Mouse (Mus musculus): Measurements from ENCODE around the gene Snx17.

Snx17 gene

DNA sequence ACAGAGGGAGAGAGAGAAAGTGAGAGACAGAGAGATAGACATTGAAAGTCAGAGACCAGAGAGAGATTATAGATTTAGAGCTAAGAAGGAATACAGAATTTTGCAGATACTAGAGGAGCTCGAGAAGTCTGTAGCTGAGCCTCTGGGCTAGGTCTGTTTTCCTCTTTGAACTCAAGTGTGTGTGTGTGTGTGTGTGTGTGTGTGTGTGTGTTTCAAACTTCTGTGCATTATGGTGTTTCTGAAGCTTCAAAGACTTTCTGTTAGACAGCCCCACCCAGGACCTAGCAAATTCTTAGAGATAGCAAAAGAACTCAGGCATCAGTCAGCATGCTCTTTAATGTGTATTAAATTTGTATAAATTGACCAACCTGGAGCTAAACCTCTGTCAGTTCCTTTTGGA is 33.6 kb downstream of the Snx17 start:
- DNase-seq (ENCODE audit: low spot score in 2 of 2), result no peak

- DNase-seq (ENCODE audit: low spot score in 2 of 2), result peak; percentile 93 to 95
These were observed 47.9 kb downstream of the Snx17 start, which contains the start of the genes Nrbp1 and Gm9970 for GRCm38 (mm10) chr5:31240637-31241521. Nrbp1 (plus strand) TSS chr5:31240864. Gm9970 (minus strand) TSS chr5:31241232.

- no peak for DNase-seq (ENCODE audit: low spot score in 2 of 2)
These were observed 48.6 kb downstream of the Snx17 start for GRCm38 (mm10) chr5:31241522-31242034.

- DNase-seq (ENCODE audit: low spot score in 2 of 2), result no peak
These were observed 49.2 kb downstream of the Snx17 start for GRCm38 (mm10) chr5:31242191-31242590.

All from frontal cortex, postnatal 10 days (tissue).